Mouse (Mus musculus): Measurements from ENCODE around the gene Gtf2i. TPM values are rescaled to one million over a fixed set of nuclear protein-coding genes. Genes with fewer than 3 reads are reported as not detected.

The Gtf2i gene
- polyA plus RNA-seq, 1 experiment from 2014 or later = 108 TPM

GRCm38 (mm10) chr5:134250601-134251000, 64.0 kb downstream of the Gtf2i start:
- no peak overlapping the region for H3K4me2 ChIP-seq
- no peaks in the 10 kb centered on the region for H3K27me3 ChIP-seq (replicated peaks; ENCODE audit: control insufficient read depth, insufficient read depth, low read length)
- no peak overlapping the region for H3K27ac ChIP-seq (ENCODE audit: low read depth, low read length)
- peaks cover 91% of the 10 kb centered on the region for H3K36me3 ChIP-seq (ENCODE audit: control insufficient read depth, insufficient read depth, low read length)
- H3K9ac ChIP-seq (ENCODE audit: low read depth, low read length) = no peak overlapping the region
- H3K9me3 ChIP-seq (ENCODE audit: control insufficient read depth, low read length) = no peaks in the 10 kb centered on the region
- H3K4me1 ChIP-seq (replicated peaks; ENCODE audit: control insufficient read depth, insufficient read depth, low read length) = no peaks in the 10 kb centered on the region
- H3K4me3 ChIP-seq (ENCODE audit: low read depth, low read length) = no peak overlapping the region
- DNase-seq (ENCODE audit: low spot score) (no peak), ATAC-seq (replicated peaks; ENCODE audit: low FRiP score) (no peak)
- WGBS = 95% methylated on average over 3 of the region's 3 CpGs

GRCm38 (mm10) chr5:134249245-134249649, 65.3 kb downstream of the Gtf2i start:
- WGBS = 95% methylated on average over 8 of the region's 8 CpGs
- Histone ChIP-seq H3K9ac (ENCODE audit: low read depth, low read length) (no peak overlapping the region), H3K27ac (ENCODE audit: low read depth, low read length) (no peak overlapping the region), H3K4me1 (replicated peaks; ENCODE audit: control insufficient read depth, insufficient read depth, low read length) (no peaks in the 10 kb centered on the region), H3K27me3 (replicated peaks; ENCODE audit: control insufficient read depth, insufficient read depth, low read length) (no peaks in the 10 kb centered on the region), H3K36me3 (ENCODE audit: control insufficient read depth, insufficient read depth, low read length) (peaks cover 91% of the 10 kb centered on the region), H3K9me3 (ENCODE audit: control insufficient read depth, low read length) (no peaks in the 10 kb centered on the region), H3K4me3 (ENCODE audit: low read depth, low read length) (no peak overlapping the region), H3K4me2 (no peak overlapping the region)
- ATAC-seq (replicated peaks; ENCODE audit: low FRiP score) (no peak), DNase-seq (ENCODE audit: low spot score) (no peak)

- no peaks in the 10 kb centered on the region for H3K9me3 ChIP-seq (ENCODE audit: control insufficient read depth, low read length)
- WGBS = 95% methylated on average over 14 of the region's 14 CpGs
- H3K4me1 ChIP-seq (replicated peaks; ENCODE audit: control insufficient read depth, insufficient read depth, low read length) = no peaks in the 10 kb centered on the region
- DNase-seq (ENCODE audit: low spot score) = no peak
- ATAC-seq (replicated peaks; ENCODE audit: low FRiP score) = no peak
- H3K9ac ChIP-seq (ENCODE audit: low read depth, low read length) = no peak overlapping the region
- H3K36me3 ChIP-seq (ENCODE audit: control insufficient read depth, insufficient read depth, low read length) = peaks cover 93% of the 10 kb centered on the region
- H3K27ac ChIP-seq (ENCODE audit: low read depth, low read length) = no peak overlapping the region
- H3K4me2 ChIP-seq = no peak overlapping the region
- H3K4me3 ChIP-seq (ENCODE audit: low read depth, low read length) = no peak overlapping the region
- no peaks in the 10 kb centered on the region for H3K27me3 ChIP-seq (replicated peaks; ENCODE audit: control insufficient read depth, insufficient read depth, low read length)
These were observed 65.8 kb downstream of the Gtf2i start for GRCm38 (mm10) chr5:134248608-134249244.

GRCm38 (mm10) chr5:134246146-134246545, 68.4 kb downstream of the Gtf2i start:
- Histone ChIP-seq H3K4me3 (ENCODE audit: low read depth, low read length) (no peak overlapping the region), H3K4me1 (replicated peaks; ENCODE audit: control insufficient read depth, insufficient read depth, low read length) (no peaks in the 10 kb centered on the region), H3K9ac (ENCODE audit: low read depth, low read length) (no peak overlapping the region), H3K27me3 (replicated peaks; ENCODE audit: control insufficient read depth, insufficient read depth, low read length) (no peaks in the 10 kb centered on the region), H3K4me2 (no peak overlapping the region), H3K9me3 (ENCODE audit: control insufficient read depth, low read length) (no peaks in the 10 kb centered on the region), H3K27ac (ENCODE audit: low read depth, low read length) (no peak overlapping the region), H3K36me3 (ENCODE audit: control insufficient read depth, insufficient read depth, low read length) (peaks cover 90% of the 10 kb centered on the region)
- DNase-seq (ENCODE audit: low spot score) (no peak), ATAC-seq (replicated peaks; ENCODE audit: low FRiP score) (no peak)
- WGBS = 88% methylated on average over 5 of the region's 5 CpGs

- no peak overlapping the region for H3K9ac ChIP-seq (ENCODE audit: low read depth, low read length)
- WGBS = 96% methylated on average over 5 of the region's 5 CpGs
- ATAC-seq (replicated peaks; ENCODE audit: low FRiP score) = no peak
These were observed 69.7 kb downstream of the Gtf2i start for GRCm38 (mm10) chr5:134244890-134245289.

GRCm38 (mm10) chr5:134243661-134244436, 70.7 kb downstream of the Gtf2i start:
- 90% methylated on average over 26 of the region's 26 CpGs for WGBS
- Histone ChIP-seq H3K4me2 (no peak overlapping the region), H3K4me1 (replicated peaks; ENCODE audit: control insufficient read depth, insufficient read depth, low read length) (no peaks in the 10 kb centered on the region), H3K27me3 (replicated peaks; ENCODE audit: control insufficient read depth, insufficient read depth, low read length) (no peaks in the 10 kb centered on the region), H3K27ac (ENCODE audit: low read depth, low read length) (no peak overlapping the region), H3K9me3 (ENCODE audit: control insufficient read depth, low read length) (no peaks in the 10 kb centered on the region), H3K36me3 (ENCODE audit: control insufficient read depth, insufficient read depth, low read length) (peaks cover 94% of the 10 kb centered on the region), H3K4me3 (ENCODE audit: low read depth, low read length) (no peak overlapping the region), H3K9ac (ENCODE audit: low read depth, low read length) (no peak overlapping the region)
- DNase-seq (ENCODE audit: low spot score) (no peak), ATAC-seq (replicated peaks; ENCODE audit: low FRiP score) (no peak)

More at GRCm38 (mm10) chr5:134244890-134245289, 69.7 kb downstream of the Gtf2i start:
- no peak overlapping the region for H3K4me3 ChIP-seq (ENCODE audit: low read depth, low read length)
- DNase-seq (ENCODE audit: low spot score) = no peak
- H3K9me3 ChIP-seq (ENCODE audit: control insufficient read depth, low read length) = no peaks in the 10 kb centered on the region
- H3K4me2 ChIP-seq = no peak overlapping the region
- no peaks in the 10 kb centered on the region for H3K4me1 ChIP-seq (replicated peaks; ENCODE audit: control insufficient read depth, insufficient read depth, low read length)
- no peak overlapping the region for H3K27ac ChIP-seq (ENCODE audit: low read depth, low read length)
- peaks cover 94% of the 10 kb centered on the region for H3K36me3 ChIP-seq (ENCODE audit: control insufficient read depth, insufficient read depth, low read length)
- no peaks in the 10 kb centered on the region for H3K27me3 ChIP-seq (replicated peaks; ENCODE audit: control insufficient read depth, insufficient read depth, low read length)

- H3K27ac ChIP-seq (ENCODE audit: low read depth, low read length) = no peak overlapping the region
- H3K27me3 ChIP-seq (replicated peaks; ENCODE audit: control insufficient read depth, insufficient read depth, low read length) = no peaks in the 10 kb centered on the region
- DNase-seq (ENCODE audit: low spot score) (no peak), ATAC-seq (replicated peaks; ENCODE audit: low FRiP score) (no peak)
- no peak overlapping the region for H3K4me2 ChIP-seq
- H3K9ac ChIP-seq (ENCODE audit: low read depth, low read length) = no peak overlapping the region
- H3K4me1 ChIP-seq (replicated peaks; ENCODE audit: control insufficient read depth, insufficient read depth, low read length) = no peaks in the 10 kb centered on the region; the same call in 1 of the 2 replicates
- H3K9me3 ChIP-seq (ENCODE audit: control insufficient read depth, low read length) = no peaks in the 10 kb centered on the region
- H3K36me3 ChIP-seq (ENCODE audit: control insufficient read depth, insufficient read depth, low read length) = peaks cover 93% of the 10 kb centered on the region
- no peak overlapping the region for H3K4me3 ChIP-seq (ENCODE audit: low read depth, low read length)
- WGBS = 88% methylated on average over 5 of the region's 5 CpGs
These were observed 72.7 kb downstream of the Gtf2i start for GRCm38 (mm10) chr5:134241831-134242230.

GRCm38 (mm10) chr5:134237936-134238760, 76.4 kb downstream of the Gtf2i start:
- no peak overlapping the region for H3K4me2 ChIP-seq
- H3K27me3 ChIP-seq (replicated peaks; ENCODE audit: control insufficient read depth, insufficient read depth, low read length) = no peaks in the 10 kb centered on the region
- DNase-seq (ENCODE audit: low spot score) (no peak), ATAC-seq (replicated peaks; ENCODE audit: low FRiP score) (0 out of 2 replicates have a peak, but pooled peaks have one; percentile 16)
- H3K4me3 ChIP-seq (ENCODE audit: low read depth, low read length) = no peak overlapping the region
- H3K4me1 ChIP-seq (replicated peaks; ENCODE audit: control insufficient read depth, insufficient read depth, low read length) = peaks cover 12% of the 10 kb centered on the region
- no peak overlapping the region for H3K27ac ChIP-seq (ENCODE audit: low read depth, low read length)
- H3K9me3 ChIP-seq (ENCODE audit: control insufficient read depth, low read length) = no peaks in the 10 kb centered on the region
- 0 out of 2 replicates have a peak overlapping the region, but pooled peaks have one; percentile 4 for H3K9ac ChIP-seq (ENCODE audit: low read depth, low read length)
- WGBS = 87% methylated on average over 28 of the region's 28 CpGs
- H3K36me3 ChIP-seq (ENCODE audit: control insufficient read depth, insufficient read depth, low read length) = peaks cover 69% of the 10 kb centered on the region

Measured in liver, embryonic 11.5 days (tissue).